Mouse (Mus musculus): ENCODE measurements around the gene Ttbk2.

GRCm38 (mm10) chr2:120723621-120724020 lies 126.8 kb downstream of the Ttbk2 start:
- TF ChIP-seq CTCF (IDR thresholded peaks at IDR 0.05; ENCODE audit: extremely low read depth, insufficient read depth, low read length) (no peak), POLR2A (IDR thresholded peaks at IDR 0.05; ENCODE audit: extremely low read depth, insufficient read depth, low read length) (no peak)

Measured in cortical plate, adult 2 months (tissue).